Mouse (Mus musculus) liver, embryonic 11.5 days (tissue): ENCODE results near the gene Adamtsl4. TPM values are rescaled to one million over a fixed set of nuclear protein-coding genes. Genes with fewer than 3 reads are reported as not detected.

Experiments used
- ATAC-seq: fragments of 200-750 bp; cut with Nextera tagmentation; replicated peaks from 2 replicates; pipeline ENCODE4 v1.8.0; 2017; ENCODE audit warnings: moderate number of reproducible peaks, mild to moderate bottlenecking, moderate TSS enrichment, moderate library complexity; ENCODE audit not compliant: low FRiP score
- DNase-seq: peaks from one replicate; pipeline ENCODE4 v3.0.0-alpha.2; 2017; ENCODE audit warnings: low spot score
- H3K27ac ChIP-seq: fragments of 300-500 bp; sonication (generic); 2 replicates; pipeline ENCODE4 v1.5.1; 2014; ENCODE audit warnings: mild to moderate bottlenecking, low read depth, low read length, control low read depth
- H3K27me3 ChIP-seq: fragments of 300-500 bp; sonication (generic); replicated peaks from 2 replicates; pipeline ENCODE4 v1.6.1; 2014; ENCODE audit warnings: low read length, mixed read lengths; ENCODE audit not compliant: control insufficient read depth, insufficient read depth
- H3K36me3 ChIP-seq: fragments of 300-500 bp; sonication (generic); 2 replicates; pipeline ENCODE4 v1.6.1; 2014; ENCODE audit warnings: mild to moderate bottlenecking, low read length, moderate library complexity, mixed read lengths; ENCODE audit not compliant: control insufficient read depth, insufficient read depth
- H3K4me1 ChIP-seq: fragments of 300-500 bp; sonication (generic); replicated peaks from 2 replicates; pipeline ENCODE4 v1.6.1; 2014; ENCODE audit warnings: low read length, mixed read lengths; ENCODE audit not compliant: control insufficient read depth, insufficient read depth
- H3K4me2 ChIP-seq: fragments of 300-500 bp; sonication (generic); 2 replicates; pipeline ENCODE4 v1.6.1; 2014; ENCODE audit warnings: mild to moderate bottlenecking, control low read depth, moderate library complexity
- H3K4me3 ChIP-seq: fragments of 300-500 bp; sonication (generic); 2 replicates; pipeline ENCODE4 v1.5.1; 2014; ENCODE audit warnings: low read depth, low read length, control low read depth
- H3K9ac ChIP-seq: fragments of 300-500 bp; sonication (generic); 2 replicates; pipeline ENCODE4 v1.6.1; 2014; ENCODE audit warnings: low read depth, low read length, control low read depth
- H3K9me3 ChIP-seq: fragments of 300-500 bp; sonication (generic); 2 replicates; pipeline ENCODE4 v1.6.1; 2016; ENCODE audit warnings: low read length, inconsistent platforms, mixed read lengths; ENCODE audit not compliant: control insufficient read depth
- WGBS: fragments of 180-500 bp; shearing (Covaris S2); extraction: QIAGEN DNeasy Blood & Tissue Kit; methylation state at CpG from one replicate; pipeline ENCODE4 v1.1.7; 2014; 5-methylcytosine and 5-hydroxymethylcytosine counted together
- polyA plus RNA-seq: library from polyadenylated mRNA; unstranded; fragments of >200 nt; fragmentation: Nextera tagmentation; extraction: Ambion mirVana; gene quantifications from 2 replicates; pipeline ENCODE4 v1.2.1, GENCODE M21; 2014

The Adamtsl4 gene
- polyA plus RNA-seq, 1 experiment from 2014 or later, result 1.2 TPM

DNA sequence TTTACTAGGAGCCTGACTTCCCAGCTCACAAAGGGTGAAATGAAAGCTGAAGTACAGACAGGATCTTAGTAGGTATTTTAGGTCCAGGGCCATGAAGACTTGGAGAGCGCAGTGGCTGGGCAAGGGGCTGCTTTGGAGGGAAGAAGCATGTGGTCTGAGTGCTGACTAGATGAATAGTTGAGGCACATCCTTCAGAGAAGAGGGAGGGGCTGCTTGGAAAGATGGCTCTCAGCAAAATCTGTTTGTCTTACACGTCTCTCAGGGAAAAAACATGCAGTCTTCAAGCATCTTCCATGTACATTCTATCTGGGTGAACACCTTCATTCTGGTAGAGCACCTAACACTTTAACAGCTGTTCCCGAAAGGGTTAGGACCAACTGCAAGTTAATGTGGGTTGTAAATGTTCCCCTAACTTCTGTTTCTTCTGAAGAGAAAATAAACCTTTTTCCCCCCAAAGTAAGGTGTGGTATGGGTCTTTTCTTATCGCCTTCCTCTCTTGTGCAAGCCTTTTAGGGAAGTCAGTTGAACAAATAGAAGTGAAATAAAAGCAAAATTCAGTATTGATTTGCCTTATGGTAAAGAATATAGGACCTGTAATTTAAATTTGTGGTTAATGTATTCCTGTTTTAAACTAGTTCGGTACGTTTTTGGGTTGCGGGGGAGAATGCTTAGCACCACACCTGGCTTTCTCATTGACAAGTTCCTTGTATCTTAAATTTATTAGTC is 24.8 kb downstream of the Adamtsl4 start:
- 74% methylated on average over 7 of the region's 7 CpGs for WGBS
- ATAC-seq, result no peak
- Histone ChIP-seq H3K36me3 (peaks cover 33% of the 10 kb centered on the region), H3K4me2 (peak overlapping the region; percentile 88), H3K9ac (no peak overlapping the region), H3K27ac (peak overlapping the region; percentile 6), H3K4me1 (peaks cover 72% of the 10 kb centered on the region), H3K9me3 (no peaks in the 10 kb centered on the region), H3K27me3 (no peaks in the 10 kb centered on the region), H3K4me3 (peak overlapping the region; percentile 22; the same call in 1 of the 2 replicates)
- no peak for DNase-seq

- H3K9ac ChIP-seq, result no peak overlapping the region
Measured at GRCm38 (mm10) chr3:95661945-95662715, 25.6 kb downstream of the Adamtsl4 start.

GRCm38 (mm10) chr3:95660788-95661478 is 26.8 kb downstream of the Adamtsl4 start:
- Histone ChIP-seq H3K36me3 (peaks cover 33% of the 10 kb centered on the region), H3K4me2 (peak overlapping the region; percentile 88), H3K9me3 (no peaks in the 10 kb centered on the region), H3K4me1 (peaks cover 56% of the 10 kb centered on the region), H3K27ac (peak overlapping the region; percentile 93; the same call in 1 of the 2 replicates), H3K27me3 (no peaks in the 10 kb centered on the region), H3K9ac (peak overlapping the region; percentile 100), H3K4me3 (peak overlapping the region; percentile 97)
- no peak for ATAC-seq
- WGBS, result 27% methylated on average over 2 of the region's 2 CpGs
- no peak for DNase-seq

More at GRCm38 (mm10) chr3:95661945-95662715, 25.6 kb downstream of the Adamtsl4 start:
- Histone ChIP-seq H3K27me3 (no peaks in the 10 kb centered on the region), H3K27ac (peak overlapping the region; percentile 6), H3K4me3 (peak overlapping the region; percentile 22), H3K4me2 (peak overlapping the region; percentile 88), H3K4me1 (peaks cover 68% of the 10 kb centered on the region), H3K9me3 (no peaks in the 10 kb centered on the region), H3K36me3 (peaks cover 33% of the 10 kb centered on the region)
- DNase-seq (no peak), ATAC-seq (no peak)
- 26% methylated on average over 7 of the region's 7 CpGs for WGBS

- no peak for ATAC-seq
- peak overlapping the region; percentile 100 for H3K9ac ChIP-seq
- H3K4me1 ChIP-seq, result peaks cover 48% of the 10 kb centered on the region
- no peak for DNase-seq
- WGBS, result 2% methylated on average over 8 of the region's 8 CpGs
- H3K27me3 ChIP-seq, result no peaks in the 10 kb centered on the region
- H3K4me2 ChIP-seq, result peak overlapping the region; percentile 88
- peak overlapping the region; percentile 93; the same call in 1 of the 2 replicates for H3K27ac ChIP-seq
- peaks cover 30% of the 10 kb centered on the region for H3K36me3 ChIP-seq
- H3K9me3 ChIP-seq, result no peaks in the 10 kb centered on the region
- H3K4me3 ChIP-seq, result peak overlapping the region; percentile 97
Measured at GRCm38 (mm10) chr3:95659948-95660347, 27.8 kb downstream of the Adamtsl4 start.

DNA sequence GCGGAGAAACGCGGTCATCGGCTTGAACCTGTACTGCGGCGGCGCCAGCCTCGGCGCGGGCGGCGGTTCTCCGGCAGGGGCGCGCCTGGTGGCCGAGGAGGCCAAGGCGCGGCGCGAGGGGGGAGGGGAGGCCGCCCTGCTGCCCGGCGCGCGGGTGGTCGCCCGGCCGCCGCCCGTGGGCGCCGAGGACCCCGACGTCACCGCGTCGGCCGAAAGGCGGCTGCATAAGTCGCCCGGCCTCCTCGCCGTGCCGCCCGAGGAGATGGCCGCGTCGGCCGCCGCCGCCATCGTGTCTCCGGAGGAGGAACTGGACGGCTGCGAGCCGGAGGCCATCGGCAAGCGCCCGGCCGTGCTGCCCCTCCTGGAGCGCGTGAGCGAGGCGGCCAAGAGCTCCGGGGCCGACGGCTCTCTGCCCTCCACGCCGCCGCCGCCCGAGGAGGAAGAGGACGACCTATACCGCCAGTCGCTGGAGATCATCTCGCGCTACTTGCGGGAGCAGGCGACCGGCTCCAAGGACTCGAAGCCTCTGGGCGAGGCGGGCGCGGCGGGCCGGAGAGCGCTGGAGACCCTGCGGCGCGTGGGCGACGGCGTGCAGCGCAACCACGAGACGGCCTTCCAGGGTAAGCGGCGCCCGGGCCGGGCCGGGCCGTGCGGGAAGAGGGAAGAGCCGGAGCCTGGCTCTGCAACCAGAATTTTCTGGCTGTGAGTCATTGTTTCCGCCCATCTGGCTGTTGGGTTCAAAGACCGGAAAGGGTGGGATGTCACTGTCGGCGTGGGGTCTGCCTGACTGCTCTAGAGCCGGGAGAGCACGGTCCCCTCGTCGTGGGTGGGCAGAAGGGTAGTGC is 28.6 kb downstream of the Adamtsl4 start:
- DNase-seq (peak; percentile 66), ATAC-seq (peak; percentile 26)
- Histone ChIP-seq H3K36me3 (peaks cover 22% of the 10 kb centered on the region), H3K27me3 (no peaks in the 10 kb centered on the region), H3K4me3 (peak overlapping the region; percentile 97), H3K9ac (peak overlapping the region; percentile 100), H3K4me1 (peaks cover 39% of the 10 kb centered on the region), H3K9me3 (no peaks in the 10 kb centered on the region), H3K4me2 (peak overlapping the region; percentile 88), H3K27ac (peak overlapping the region; percentile 93)
- WGBS, result under 1% methylated on average over 103 of the region's 113 CpGs

DNA sequence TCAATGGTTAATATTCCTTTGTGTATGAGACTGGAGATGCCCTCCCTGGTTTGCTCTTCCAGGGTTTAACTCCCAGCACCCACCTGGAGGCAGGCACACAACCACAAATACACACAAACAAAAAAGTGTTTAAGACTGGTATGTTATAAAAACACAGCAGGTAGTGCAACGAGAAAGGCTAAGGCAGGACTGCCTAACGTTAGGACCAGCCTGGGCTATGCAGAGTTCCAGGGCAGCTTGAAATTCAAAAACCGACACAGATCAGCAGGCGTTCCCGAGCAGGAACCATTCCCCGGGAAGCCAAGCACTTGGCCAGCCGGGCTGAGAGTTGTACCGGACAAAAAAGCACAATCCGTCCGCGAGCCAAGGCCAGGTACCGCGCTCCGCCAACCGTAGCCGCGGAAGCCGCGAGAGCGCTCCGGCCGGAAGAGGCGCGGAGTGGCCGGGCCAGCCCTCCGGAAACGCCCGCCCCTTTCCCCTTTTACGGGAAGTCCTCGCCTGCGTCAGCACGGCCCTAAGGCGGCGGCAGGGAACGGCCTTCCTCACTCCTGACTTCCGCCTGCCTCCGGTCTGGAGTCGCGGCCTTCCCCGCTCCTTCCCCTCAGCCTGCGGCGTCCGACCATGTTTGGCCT is 29.4 kb downstream of the Adamtsl4 start, which contains the start of gene Mcl1:
Gene Mcl1, plus strand, starts transcription at position 553 of the 632 bp plus-strand sequence.
- H3K4me2 ChIP-seq, result peak within 1 kb of the TSS; percentile 88
- under 1% methylated on average over 43 of the region's 43 CpGs for WGBS
- H3K27me3 ChIP-seq, result no peaks in the 10 kb centered on the region
- H3K36me3 ChIP-seq, result peaks cover 17% of the 10 kb centered on the region
- H3K9me3 ChIP-seq, result no peaks in the 10 kb centered on the region
- H3K27ac ChIP-seq, result peak within 1 kb of the TSS; percentile 93
- DNase-seq (peak; percentile 92), ATAC-seq (peak; percentile 94)
- peak within 1 kb of the TSS; percentile 97 for H3K4me3 ChIP-seq
- H3K9ac ChIP-seq, result peak within 1 kb of the TSS; percentile 100
- peaks cover 39% of the 10 kb centered on the region for H3K4me1 ChIP-seq

GRCm38 (mm10) chr3:95657711-95658110 is 30.0 kb downstream of the Adamtsl4 start:
- H3K27ac ChIP-seq, result peak overlapping the region; percentile 93
- H3K9ac ChIP-seq, result peak overlapping the region; percentile 100
- no peaks in the 10 kb centered on the region for H3K9me3 ChIP-seq
- WGBS, result 73% methylated on average over 3 of the region's 3 CpGs
- peak overlapping the region; percentile 97 for H3K4me3 ChIP-seq
- no peak for ATAC-seq
- H3K27me3 ChIP-seq, result no peaks in the 10 kb centered on the region
- no peak for DNase-seq
- H3K4me2 ChIP-seq, result peak overlapping the region; percentile 88
- H3K36me3 ChIP-seq, result peaks cover 14% of the 10 kb centered on the region; the same call in 1 of the 2 replicates
- peaks cover 37% of the 10 kb centered on the region for H3K4me1 ChIP-seq
